Mouse (Mus musculus) kidney, postnatal 10 days (tissue): ENCODE measurements around the gene Hivep1.

ENCODE experiments used
- DNase-seq: peaks from one replicate; pipeline ENCODE4 v3.0.0; 2021; ENCODE audit warnings: mixed read lengths

The Hivep1 gene

GRCm38 (mm10) chr13:42233741-42234419 lies 182.1 kb downstream of the Hivep1 start:
- DNase-seq: no peak

GRCm38 (mm10) chr13:42238520-42238919 lies 186.7 kb downstream of the Hivep1 start:
- DNase-seq: no peak

GRCm38 (mm10) chr13:42242131-42242530 lies 190.3 kb downstream of the Hivep1 start:
- no peak for DNase-seq
